Mouse (Mus musculus): ENCODE measurements around the gene Hspbp1. TPM values are rescaled to one million over a fixed set of nuclear protein-coding genes. Genes with fewer than 3 reads are reported as not detected.
A peak's percentile ranks its signal among the peaks of the same experiment; 100 is the strongest.

Hspbp1 gene
- polyA plus RNA-seq, 1 experiment, result 39.4 TPM

GRCm38 (mm10) chr7:4716955-4717354, 32.1 kb upstream of the Hspbp1 start:
- 51% methylated on average over 6 of the region's 6 CpGs for WGBS
- Histone ChIP-seq H3K27ac (ENCODE audit: insufficient read depth, low read depth, low read length) (no peak overlapping the region), H3K27me3 (replicated peaks; ENCODE audit: control insufficient read depth, insufficient read depth, low read length) (no peaks in the 10 kb centered on the region), H3K4me1 (ENCODE audit: control insufficient read depth, insufficient read depth, low read length) (no peaks in the 10 kb centered on the region), H3K36me3 (ENCODE audit: control insufficient read depth, insufficient read depth, low read length) (no peaks in the 10 kb centered on the region), H3K4me3 (ENCODE audit: insufficient read depth, low read depth, low read length) (no peak overlapping the region)
- TF ChIP-seq POLR2A (IDR thresholded peaks at IDR 0.05; ENCODE audit: low read depth, low read length) (no peak), CTCF (conservative IDR thresholded peaks at IDR 0.05; ENCODE audit: insufficient read depth, insufficient read length, low read depth, low read length) (no peak)
- no peak for DNase-seq

GRCm38 (mm10) chr7:4712594-4712993, 27.7 kb upstream of the Hspbp1 start:
- no peaks in the 10 kb centered on the region for H3K27me3 ChIP-seq (replicated peaks; ENCODE audit: control insufficient read depth, insufficient read depth, low read length)
- H3K4me3 ChIP-seq (ENCODE audit: insufficient read depth, low read depth, low read length), result no peak overlapping the region
- H3K36me3 ChIP-seq (ENCODE audit: control insufficient read depth, insufficient read depth, low read length), result no peaks in the 10 kb centered on the region
- no peaks in the 10 kb centered on the region for H3K4me1 ChIP-seq (ENCODE audit: control insufficient read depth, insufficient read depth, low read length)
- 81% methylated on average over 3 of the region's 3 CpGs for WGBS
- TF ChIP-seq POLR2A (IDR thresholded peaks at IDR 0.05; ENCODE audit: low read depth, low read length) (no peak), CTCF (conservative IDR thresholded peaks at IDR 0.05; ENCODE audit: insufficient read depth, insufficient read length, low read depth, low read length) (peak; percentile 25; the same call in 1 of the 2 replicates)
- no peak overlapping the region for H3K27ac ChIP-seq (ENCODE audit: insufficient read depth, low read depth, low read length)
- DNase-seq, result no peak

- H3K36me3 ChIP-seq (ENCODE audit: control insufficient read depth, insufficient read depth, low read length), result no peaks in the 10 kb centered on the region
- no peaks in the 10 kb centered on the region for H3K4me1 ChIP-seq (ENCODE audit: control insufficient read depth, insufficient read depth, low read length)
- TF ChIP-seq CTCF (conservative IDR thresholded peaks at IDR 0.05; ENCODE audit: insufficient read depth, insufficient read length, low read depth, low read length), result peak; percentile 61
- no peak for TF ChIP-seq POLR2A (IDR thresholded peaks at IDR 0.05; ENCODE audit: low read depth, low read length)
- H3K27me3 ChIP-seq (replicated peaks; ENCODE audit: control insufficient read depth, insufficient read depth, low read length), result no peaks in the 10 kb centered on the region
- WGBS, result 49% methylated on average over 18 of the region's 18 CpGs
- no peak overlapping the region for H3K4me3 ChIP-seq (ENCODE audit: insufficient read depth, low read depth, low read length)
- H3K27ac ChIP-seq (ENCODE audit: insufficient read depth, low read depth, low read length), result no peak overlapping the region
- DNase-seq, result peak; percentile 39
These were observed 20.2 kb upstream of the Hspbp1 start for GRCm38 (mm10) chr7:4705098-4705497.

- no peak for DNase-seq
- WGBS, result 95% methylated on average over 7 of the region's 7 CpGs
- H3K4me3 ChIP-seq (ENCODE audit: insufficient read depth, low read depth, low read length), result no peak overlapping the region
- TF ChIP-seq CTCF (conservative IDR thresholded peaks at IDR 0.05; ENCODE audit: insufficient read depth, insufficient read length, low read depth, low read length) (no peak), POLR2A (IDR thresholded peaks at IDR 0.05; ENCODE audit: low read depth, low read length) (no peak)
- no peaks in the 10 kb centered on the region for H3K36me3 ChIP-seq (ENCODE audit: control insufficient read depth, insufficient read depth, low read length)
- no peaks in the 10 kb centered on the region for H3K27me3 ChIP-seq (replicated peaks; ENCODE audit: control insufficient read depth, insufficient read depth, low read length)
- no peaks in the 10 kb centered on the region for H3K4me1 ChIP-seq (ENCODE audit: control insufficient read depth, insufficient read depth, low read length)
- no peak overlapping the region for H3K27ac ChIP-seq (ENCODE audit: insufficient read depth, low read depth, low read length)
These were observed 18.3 kb upstream of the Hspbp1 start for GRCm38 (mm10) chr7:4703195-4703594.

GRCm38 (mm10) chr7:4702334-4702733, 17.5 kb upstream of the Hspbp1 start:
- no peaks in the 10 kb centered on the region for H3K36me3 ChIP-seq (ENCODE audit: control insufficient read depth, insufficient read depth, low read length)
- TF ChIP-seq CTCF (conservative IDR thresholded peaks at IDR 0.05; ENCODE audit: insufficient read depth, insufficient read length, low read depth, low read length) (no peak), POLR2A (IDR thresholded peaks at IDR 0.05; ENCODE audit: low read depth, low read length) (no peak)
- 60% methylated on average over 8 of the region's 8 CpGs for WGBS
- H3K4me3 ChIP-seq (ENCODE audit: insufficient read depth, low read depth, low read length), result no peak overlapping the region
- H3K27me3 ChIP-seq (replicated peaks; ENCODE audit: control insufficient read depth, insufficient read depth, low read length), result no peaks in the 10 kb centered on the region
- H3K4me1 ChIP-seq (ENCODE audit: control insufficient read depth, insufficient read depth, low read length), result no peaks in the 10 kb centered on the region
- no peak overlapping the region for H3K27ac ChIP-seq (ENCODE audit: insufficient read depth, low read depth, low read length)
- DNase-seq, result no peak

GRCm38 (mm10) chr7:4693004-4693403, 8.1 kb upstream of the Hspbp1 start:
- no peak for DNase-seq
- no peaks in the 10 kb centered on the region for H3K27me3 ChIP-seq (replicated peaks; ENCODE audit: control insufficient read depth, insufficient read depth, low read length)
- no peak overlapping the region for H3K27ac ChIP-seq (ENCODE audit: insufficient read depth, low read depth, low read length)
- no peak overlapping the region for H3K4me3 ChIP-seq (ENCODE audit: insufficient read depth, low read depth, low read length)
- no peaks in the 10 kb centered on the region for H3K36me3 ChIP-seq (ENCODE audit: control insufficient read depth, insufficient read depth, low read length)
- H3K4me1 ChIP-seq (ENCODE audit: control insufficient read depth, insufficient read depth, low read length), result no peaks in the 10 kb centered on the region
- WGBS, result 85% methylated on average over 6 of the region's 6 CpGs
- TF ChIP-seq POLR2A (IDR thresholded peaks at IDR 0.05; ENCODE audit: low read depth, low read length) (no peak), CTCF (conservative IDR thresholded peaks at IDR 0.05; ENCODE audit: insufficient read depth, insufficient read length, low read depth, low read length) (no peak)

GRCm38 (mm10) chr7:4690951-4691653, 6.2 kb upstream of the Hspbp1 start:
- Histone ChIP-seq H3K4me1 (ENCODE audit: control insufficient read depth, insufficient read depth, low read length) (no peaks in the 10 kb centered on the region), H3K4me3 (ENCODE audit: insufficient read depth, low read depth, low read length) (peak overlapping the region; percentile 50; the same call in 1 of the 2 replicates), H3K27ac (ENCODE audit: insufficient read depth, low read depth, low read length) (no peak overlapping the region), H3K27me3 (replicated peaks; ENCODE audit: control insufficient read depth, insufficient read depth, low read length) (no peaks in the 10 kb centered on the region), H3K36me3 (ENCODE audit: control insufficient read depth, insufficient read depth, low read length) (no peaks in the 10 kb centered on the region)
- TF ChIP-seq POLR2A (IDR thresholded peaks at IDR 0.05; ENCODE audit: low read depth, low read length) (no peak), CTCF (conservative IDR thresholded peaks at IDR 0.05; ENCODE audit: insufficient read depth, insufficient read length, low read depth, low read length) (no peak)
- DNase-seq, result no peak
- 16% methylated on average over 28 of the region's 35 CpGs for WGBS

Measured in kidney, adult 2 months (tissue).